Mouse (Mus musculus) cerebellum, adult 2 months (tissue): ENCODE measurements around the gene Ift43.

Source experiments
- CTCF ChIP-seq: fragments of 200-500 bp; IDR thresholded peaks from 2 replicates; pipeline ENCODE4 v1.5.1; 2011; ENCODE audit warnings: low read depth, mild to moderate bottlenecking, control low read depth, low read length, moderate library complexity, borderline replicate concordance; ENCODE audit not compliant: insufficient read depth
- POLR2A ChIP-seq: fragments of 200-500 bp; IDR thresholded peaks from 2 replicates; pipeline ENCODE4 v1.6.1; 2011; ENCODE audit warnings: low read length, control low read depth, borderline replicate concordance; ENCODE audit not compliant: insufficient read depth

DNA sequence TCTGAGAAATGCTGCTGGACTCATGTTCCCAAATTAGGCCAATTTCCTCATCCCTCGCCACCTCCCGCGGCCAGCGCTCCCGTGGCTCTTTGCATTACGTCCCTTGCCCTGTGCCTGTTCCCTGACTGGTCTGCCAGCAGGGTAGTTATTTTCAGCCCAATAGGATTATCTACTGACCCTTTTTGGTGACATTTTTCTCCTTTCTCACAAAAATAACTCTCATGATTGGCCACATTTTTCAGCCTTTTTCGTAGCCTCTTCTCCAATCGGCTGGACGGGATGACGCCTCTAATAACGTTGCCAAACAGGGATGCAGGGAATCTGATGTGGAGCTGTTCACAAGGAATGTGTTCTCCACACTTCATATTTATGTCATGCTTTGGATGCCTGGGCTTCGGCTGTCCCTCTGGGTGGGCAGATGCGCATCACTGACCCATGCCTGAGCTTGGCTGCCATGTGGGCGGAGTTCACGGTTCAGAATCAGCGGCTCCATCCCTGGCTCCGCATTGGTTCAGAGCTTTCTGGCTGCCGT is 9.3 kb downstream of the Ift43 start:
- TF ChIP-seq POLR2A (no peak), CTCF (no peak)
